Mouse (Mus musculus) lung, embryonic 16.5 days (tissue): ENCODE data around the gene Lypd4. TPM values are rescaled to one million over a fixed set of nuclear protein-coding genes. Genes with fewer than 3 reads are reported as not detected.

Experiments
- polyA plus RNA-seq: library from polyadenylated mRNA; unstranded; fragments of >200 nt; fragmentation: Nextera tagmentation; extraction: Ambion mirVana; gene quantifications from 2 replicates; pipeline ENCODE4 v1.2.1, GENCODE M21; 2015

The Lypd4 gene
- polyA plus RNA-seq, 1 experiment from 2014 or later, result not detected

Other genes with a start within 250 kb of the Lypd4 start
- gene Lypd3, start 233.4 kb downstream of the Lypd4 start, polyA plus RNA-seq, result 0.26 and 0.92 TPM in 2 replicates
- gene Tex101, start 193.3 kb downstream of the Lypd4 start, polyA plus RNA-seq, result not detected in 2 replicates
- not detected in 2 replicates for gene BC049730, start 160.7 kb downstream of the Lypd4 start, polyA plus RNA-seq
- gene Gm4763, start 143.0 kb downstream of the Lypd4 start, polyA plus RNA-seq, result not detected in 2 replicates
- gene Cd177, start 109.6 kb downstream of the Lypd4 start, polyA plus RNA-seq, result 1.5 and 1.8 TPM in 2 replicates
- gene Ceacam10, start 92.7 kb downstream of the Lypd4 start, polyA plus RNA-seq, result not detected in 2 replicates
- 19.5 and 20.6 TPM in 2 replicates for gene Gm9844, start 7.7 kb downstream of the Lypd4 start, polyA plus RNA-seq
- gene Dmrtc2, start 116 bp upstream of the Lypd4 start, polyA plus RNA-seq, result not detected in 2 replicates
- 2,580 and 2,777 TPM in 2 replicates for gene Rps19, start 14.4 kb upstream of the Lypd4 start, polyA plus RNA-seq
- gene Cd79a, start 27.4 kb upstream of the Lypd4 start, polyA plus RNA-seq, result 0.62 and 0.78 TPM in 2 replicates
- 119 and 126 TPM in 2 replicates for gene Arhgef1, start 33.0 kb upstream of the Lypd4 start, polyA plus RNA-seq
- not detected in 2 replicates for gene Gm4881, start 74.6 kb upstream of the Lypd4 start, polyA plus RNA-seq
- 180 and 202 TPM in 2 replicates for gene Rabac1, start 102.8 kb upstream of the Lypd4 start, polyA plus RNA-seq
- 1.0 and 2.1 TPM in 2 replicates for gene Atp1a3, start 136.0 kb upstream of the Lypd4 start, polyA plus RNA-seq
- gene Grik5, start 202.4 kb upstream of the Lypd4 start, polyA plus RNA-seq, result 3.5 and 3.6 TPM in 2 replicates
- 28.9 and 30.5 TPM in 2 replicates for gene Zfp574, start 202.6 kb upstream of the Lypd4 start, polyA plus RNA-seq